Mouse (Mus musculus) forebrain, postnatal 0 days (tissue): Measurements from ENCODE around the gene Selenos. TPM values are rescaled to one million over a fixed set of nuclear protein-coding genes. Genes with fewer than 3 reads are reported as not detected.

Source experiments
- ATAC-seq: fragments of 200-750 bp; cut with Nextera tagmentation; 2 replicates; pipeline ENCODE4 v1.8.0; 2017; ENCODE audit warnings: mild to moderate bottlenecking, moderate library complexity
- DNase-seq: peaks from one replicate; pipeline ENCODE4 v3.0.0-alpha.2; 2015
- H3K27ac ChIP-seq: fragments of 300-500 bp; sonication (generic); 2 replicates; pipeline ENCODE4 v1.5.1; 2014; ENCODE audit warnings: low read depth, mild to moderate bottlenecking, antibody characterized with exemption, low read length, moderate library complexity, mixed read lengths
- H3K27me3 ChIP-seq: fragments of 300-500 bp; sonication (generic); 2 replicates; pipeline ENCODE4 v1.6.1; 2014; ENCODE audit warnings: mild to moderate bottlenecking, low read length, mixed read lengths; ENCODE audit not compliant: insufficient read depth
- H3K36me3 ChIP-seq: fragments of 300-500 bp; sonication (generic); 2 replicates; pipeline ENCODE4 v1.6.1; 2014; ENCODE audit warnings: mild to moderate bottlenecking, moderate library complexity; ENCODE audit not compliant: insufficient read depth
- H3K4me1 ChIP-seq: fragments of 300-500 bp; sonication (generic); 2 replicates; pipeline ENCODE4 v1.6.1; 2014; ENCODE audit warnings: antibody characterized with exemption; ENCODE audit not compliant: insufficient read depth
- H3K4me2 ChIP-seq: fragments of 300-500 bp; sonication (generic); 2 replicates; pipeline ENCODE4 v1.6.1; 2014; ENCODE audit warnings: low read depth, mild to moderate bottlenecking, moderate library complexity
- H3K4me3 ChIP-seq: fragments of 300-500 bp; sonication (generic); 2 replicates; pipeline ENCODE4 v1.5.1; 2014; ENCODE audit warnings: low read depth, low read length, mixed read lengths
- H3K9ac ChIP-seq: fragments of 300-500 bp; sonication (generic); 2 replicates; pipeline ENCODE4 v1.6.1; 2014; ENCODE audit warnings: mild to moderate bottlenecking
- H3K9me3 ChIP-seq: fragments of 300-500 bp; sonication (generic); 2 replicates; pipeline ENCODE4 v1.6.1; 2016; ENCODE audit warnings: low read length
- CTCF ChIP-seq: sonication (generic); IDR thresholded peaks from 2 replicates; pipeline ENCODE4 v1.5.1; 2016; ENCODE audit warnings: antibody characterized with exemption, control low read depth, low read depth
- WGBS: fragments of 180-500 bp; shearing (Covaris S2); extraction: QIAGEN DNeasy Blood & Tissue Kit; methylation state at CpG from one replicate; pipeline ENCODE4 v1.1.7; 2014; 5-methylcytosine and 5-hydroxymethylcytosine counted together
- polyA plus RNA-seq: library from polyadenylated mRNA; unstranded; fragments of >200 nt; fragmentation: Nextera tagmentation; extraction: Ambion mirVana; gene quantifications from 2 replicates; pipeline ENCODE4 v1.2.1, GENCODE M21; 2015
- total RNA-seq: library from RNA; depleted of rRNA; stranded (reverse); fragments of >200 nt; gene quantifications from 2 replicates; pipeline ENCODE4 v1.2.3, GENCODE M21; 2014

The Selenos gene
- total and polyA plus RNA-seq, 2 experiments from 2014 or later: 52.2 to 110 TPM

GRCm38 (mm10) chr7:66058703-66059102, 20.7 kb upstream of the Selenos start, which contains the start of gene Snrpa1:
Gene Snrpa1 (plus strand): TSS chr7:66059003.
- Histone ChIP-seq H3K4me3 (peak within 1 kb of the TSS; percentile 97; the same call in 1 of the 2 replicates), H3K27ac (no peak within 1 kb of the TSS), H3K36me3 (peaks cover 8% of the 10 kb centered on the region; the same call in 1 of the 2 replicates), H3K27me3 (no peaks in the 10 kb centered on the region), H3K9me3 (no peaks in the 10 kb centered on the region), H3K4me2 (peak within 1 kb of the TSS; percentile 72), H3K4me1 (0 out of 2 replicates have a peak, but pooled peaks cover 7% of the 10 kb centered on the region), H3K9ac (peak within 1 kb of the TSS; percentile 85; the same call in 1 of the 2 replicates)
- WGBS: 100% methylated on average over 1 of the region's 1 CpGs
- no peak for DNase-seq
- ATAC-seq: no peak
- no peak for TF ChIP-seq CTCF

- H3K9ac ChIP-seq: peak overlapping the region; percentile 85
- peak overlapping the region; percentile 57 for H3K27ac ChIP-seq
- H3K9me3 ChIP-seq: no peaks in the 10 kb centered on the region
- H3K4me3 ChIP-seq: peak overlapping the region; percentile 97
- TF ChIP-seq CTCF: peak; percentile 42
- H3K4me2 ChIP-seq: peak overlapping the region; percentile 72
- ATAC-seq (peak; percentile 98), DNase-seq (peak; percentile 92)
- H3K36me3 ChIP-seq: peaks cover 18% of the 10 kb centered on the region
- no peaks in the 10 kb centered on the region for H3K27me3 ChIP-seq
- 1% methylated on average over 64 of the region's 64 CpGs for WGBS
- H3K4me1 ChIP-seq: 0 out of 2 replicates have a peak, but pooled peaks cover 7% of the 10 kb centered on the region
These were observed 19.1 kb upstream of the Selenos start for GRCm38 (mm10) chr7:66060066-66060956.

- TF ChIP-seq CTCF: no peak
- Histone ChIP-seq H3K36me3 (peaks cover 24% of the 10 kb centered on the region), H3K9me3 (no peaks in the 10 kb centered on the region), H3K4me2 (peak overlapping the region; percentile 72), H3K27me3 (no peaks in the 10 kb centered on the region), H3K4me1 (0 out of 2 replicates have a peak, but pooled peaks cover 7% of the 10 kb centered on the region), H3K4me3 (peak overlapping the region; percentile 97), H3K9ac (peak overlapping the region; percentile 85), H3K27ac (no peak overlapping the region)
- 1% methylated on average over 14 of the region's 14 CpGs for WGBS
- no peak for ATAC-seq
- DNase-seq: no peak
These were observed 18.4 kb upstream of the Selenos start for GRCm38 (mm10) chr7:66061057-66061456.

- H3K27ac ChIP-seq: no peak overlapping the region
- TF ChIP-seq CTCF: no peak
- peaks cover 4% of the 10 kb centered on the region; the same call in 1 of the 2 replicates for H3K4me1 ChIP-seq
- WGBS: 58% methylated on average over 2 of the region's 2 CpGs
- H3K9me3 ChIP-seq: no peaks in the 10 kb centered on the region
- no peaks in the 10 kb centered on the region for H3K27me3 ChIP-seq
- H3K9ac ChIP-seq: no peak overlapping the region
- H3K4me3 ChIP-seq: no peak overlapping the region
- DNase-seq (peak; percentile 56), ATAC-seq (no peak)
- H3K4me2 ChIP-seq: no peak overlapping the region
- peaks cover 43% of the 10 kb centered on the region for H3K36me3 ChIP-seq
These were observed 3.0 kb upstream of the Selenos start for GRCm38 (mm10) chr7:66076411-66076810.

GRCm38 (mm10) chr7:66080231-66080613, 773 bp downstream of the Selenos start:
- DNase-seq (no peak), ATAC-seq (no peak)
- H3K4me3 ChIP-seq: peak overlapping the region; percentile 53
- peaks cover 4% of the 10 kb centered on the region; the same call in 1 of the 2 replicates for H3K4me1 ChIP-seq
- peaks cover 34% of the 10 kb centered on the region for H3K36me3 ChIP-seq
- H3K9ac ChIP-seq: peak overlapping the region; percentile 53
- H3K9me3 ChIP-seq: no peaks in the 10 kb centered on the region
- peak; percentile 8; the same call in 1 of the 2 replicates for TF ChIP-seq CTCF
- H3K27ac ChIP-seq: 0 out of 2 replicates have a peak overlapping the region, but pooled peaks have one; percentile 62
- H3K27me3 ChIP-seq: no peaks in the 10 kb centered on the region
- peak overlapping the region; percentile 57 for H3K4me2 ChIP-seq
- 37% methylated on average over 5 of the region's 5 CpGs for WGBS

GRCm38 (mm10) chr7:66083757-66084156, 4.3 kb downstream of the Selenos start:
- H3K4me3 ChIP-seq: no peak overlapping the region
- peaks cover 55% of the 10 kb centered on the region for H3K36me3 ChIP-seq
- ATAC-seq (no peak), DNase-seq (no peak)
- TF ChIP-seq CTCF: no peak
- no peak overlapping the region for H3K4me2 ChIP-seq
- no peak overlapping the region for H3K9ac ChIP-seq
- H3K27ac ChIP-seq: no peak overlapping the region
- no peaks in the 10 kb centered on the region; the same call in 1 of the 2 replicates for H3K4me1 ChIP-seq
- H3K27me3 ChIP-seq: no peaks in the 10 kb centered on the region
- no peaks in the 10 kb centered on the region for H3K9me3 ChIP-seq
- 87% methylated on average over 6 of the region's 6 CpGs for WGBS

- no peaks in the 10 kb centered on the region for H3K9me3 ChIP-seq
- DNase-seq (no peak), ATAC-seq (no peak)
- no peaks in the 10 kb centered on the region; the same call in 1 of the 2 replicates for H3K4me1 ChIP-seq
- H3K4me2 ChIP-seq: no peak overlapping the region
- 84% methylated on average over 7 of the region's 7 CpGs for WGBS
- peaks cover 63% of the 10 kb centered on the region for H3K36me3 ChIP-seq
- H3K27ac ChIP-seq: no peak overlapping the region
- H3K9ac ChIP-seq: no peak overlapping the region
- H3K27me3 ChIP-seq: no peaks in the 10 kb centered on the region
- no peak for TF ChIP-seq CTCF
- no peak overlapping the region for H3K4me3 ChIP-seq
These were observed 5.1 kb downstream of the Selenos start for GRCm38 (mm10) chr7:66084546-66084945.
